Mouse (Mus musculus) hindbrain, postnatal 0 days (tissue): ENCODE measurements at regions not wholly inside any gene's neighbourhood (a gene's known extent, or its start where the extent isn't known, plus 50 kb on each side); places are given as distances from the start of the nearest gene placed in this dataset.

Source experiments
- ATAC-seq: fragments of 200-750 bp; cut with Nextera tagmentation; 2 replicates; pipeline ENCODE4 v1.8.0; 2017; ENCODE audit warnings: mild to moderate bottlenecking, moderate TSS enrichment, moderate library complexity
- DNase-seq: peaks from one replicate; pipeline ENCODE4 v3.0.0-alpha.2; 2015; ENCODE audit warnings: low spot score
- H3K27ac ChIP-seq: fragments of 300-500 bp; sonication (generic); 2 replicates; pipeline ENCODE4 v1.5.1; 2014; ENCODE audit warnings: mild to moderate bottlenecking
- H3K27me3 ChIP-seq: fragments of 300-500 bp; sonication (generic); 2 replicates; pipeline ENCODE4 v1.6.1; 2014; ENCODE audit warnings: low read length, mixed read lengths; ENCODE audit not compliant: insufficient read depth
- H3K36me3 ChIP-seq: fragments of 300-500 bp; sonication (generic); 2 replicates; pipeline ENCODE4 v1.6.1; 2014; ENCODE audit warnings: low read length, mixed read lengths; ENCODE audit not compliant: insufficient read depth
- H3K4me1 ChIP-seq: fragments of 300-500 bp; sonication (generic); 2 replicates; pipeline ENCODE4 v1.6.1; 2014; ENCODE audit warnings: antibody characterized with exemption, low read length, mixed read lengths; ENCODE audit not compliant: insufficient read depth
- H3K4me2 ChIP-seq: fragments of 300-500 bp; sonication (generic); 2 replicates; pipeline ENCODE4 v1.6.1; 2014; ENCODE audit warnings: low read depth, mild to moderate bottlenecking, low read length, moderate library complexity, mixed read lengths
- H3K4me3 ChIP-seq: fragments of 300-500 bp; sonication (generic); 2 replicates; pipeline ENCODE4 v1.5.1; 2014; ENCODE audit warnings: low read length
- H3K9ac ChIP-seq: fragments of 300-500 bp; sonication (generic); replicated peaks from 2 replicates; pipeline ENCODE4 v1.6.1; 2014; ENCODE audit warnings: mild to moderate bottlenecking, low read length, moderate library complexity, mixed read lengths
- H3K9me3 ChIP-seq: fragments of 300-500 bp; sonication (generic); 2 replicates; pipeline ENCODE4 v1.6.1; 2016; ENCODE audit warnings: low read length, mixed read lengths
- CTCF ChIP-seq: IDR thresholded peaks from 2 replicates; pipeline ENCODE4 v1.5.1; 2016; ENCODE audit warnings: antibody characterized with exemption, control low read depth, low read depth
- WGBS: fragments of 180-500 bp; shearing (Covaris S2); extraction: QIAGEN DNeasy Blood & Tissue Kit; methylation state at CpG from one replicate; pipeline ENCODE4 v1.1.7; 2014; 5-methylcytosine and 5-hydroxymethylcytosine counted together

GRCm38 (mm10) chr1:35919840-35920734 is 148.1 kb upstream of the Hs6st1 start:
- H3K4me1 ChIP-seq, result no peaks in the 10 kb centered on the region
- WGBS, result 38% methylated on average over 12 of the region's 12 CpGs
- H3K27ac ChIP-seq, result no peak overlapping the region
- no peaks in the 10 kb centered on the region for H3K36me3 ChIP-seq
- H3K9ac ChIP-seq, result no peak overlapping the region
- no peaks in the 10 kb centered on the region for H3K27me3 ChIP-seq
- ATAC-seq (peak; percentile 48; the same call in 1 of the 2 replicates), DNase-seq (peak; percentile 54)
- no peak overlapping the region for H3K4me3 ChIP-seq
- no peak overlapping the region for H3K4me2 ChIP-seq
- no peak for TF ChIP-seq CTCF
- H3K9me3 ChIP-seq, result no peaks in the 10 kb centered on the region

DNA sequence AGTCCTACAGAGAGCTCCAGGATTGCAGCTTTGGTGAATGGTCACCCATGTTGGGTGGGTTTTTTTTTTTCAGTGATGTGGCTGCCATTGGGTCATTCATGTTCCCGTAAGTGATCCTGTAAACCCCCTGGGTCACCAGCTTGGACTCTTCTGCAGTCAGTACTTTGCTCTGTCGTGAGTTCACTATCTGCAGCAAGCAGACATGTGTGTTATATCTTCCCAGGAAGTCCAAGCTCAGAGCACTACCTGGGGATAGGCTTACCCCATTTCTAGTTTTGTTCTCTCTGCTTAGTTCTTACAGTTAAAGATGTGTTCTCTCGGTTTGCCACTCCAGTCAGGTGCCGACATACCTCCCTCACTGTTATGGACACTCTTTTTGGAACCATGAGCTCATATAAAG is 143.4 kb upstream of the Hs6st1 start:
- H3K4me1 ChIP-seq, result no peaks in the 10 kb centered on the region
- H3K4me2 ChIP-seq, result no peak overlapping the region
- H3K9me3 ChIP-seq, result no peaks in the 10 kb centered on the region
- no peak for TF ChIP-seq CTCF
- no peak overlapping the region for H3K9ac ChIP-seq
- H3K27ac ChIP-seq, result no peak overlapping the region
- no peak overlapping the region for H3K4me3 ChIP-seq
- no peaks in the 10 kb centered on the region for H3K36me3 ChIP-seq
- ATAC-seq (no peak), DNase-seq (no peak)
- 92% methylated on average over 4 of the region's 4 CpGs for WGBS
- no peaks in the 10 kb centered on the region for H3K27me3 ChIP-seq

GRCm38 (mm10) chr1:35925301-35925700 is 142.9 kb upstream of the Hs6st1 start:
- Histone ChIP-seq H3K9ac (no peak overlapping the region), H3K9me3 (no peaks in the 10 kb centered on the region), H3K4me2 (no peak overlapping the region), H3K27ac (no peak overlapping the region), H3K36me3 (no peaks in the 10 kb centered on the region), H3K4me1 (no peaks in the 10 kb centered on the region), H3K27me3 (no peaks in the 10 kb centered on the region), H3K4me3 (no peak overlapping the region)
- no peak for DNase-seq
- TF ChIP-seq CTCF, result no peak
- 87% methylated on average over 4 of the region's 4 CpGs for WGBS
- ATAC-seq, result no peak

DNA sequence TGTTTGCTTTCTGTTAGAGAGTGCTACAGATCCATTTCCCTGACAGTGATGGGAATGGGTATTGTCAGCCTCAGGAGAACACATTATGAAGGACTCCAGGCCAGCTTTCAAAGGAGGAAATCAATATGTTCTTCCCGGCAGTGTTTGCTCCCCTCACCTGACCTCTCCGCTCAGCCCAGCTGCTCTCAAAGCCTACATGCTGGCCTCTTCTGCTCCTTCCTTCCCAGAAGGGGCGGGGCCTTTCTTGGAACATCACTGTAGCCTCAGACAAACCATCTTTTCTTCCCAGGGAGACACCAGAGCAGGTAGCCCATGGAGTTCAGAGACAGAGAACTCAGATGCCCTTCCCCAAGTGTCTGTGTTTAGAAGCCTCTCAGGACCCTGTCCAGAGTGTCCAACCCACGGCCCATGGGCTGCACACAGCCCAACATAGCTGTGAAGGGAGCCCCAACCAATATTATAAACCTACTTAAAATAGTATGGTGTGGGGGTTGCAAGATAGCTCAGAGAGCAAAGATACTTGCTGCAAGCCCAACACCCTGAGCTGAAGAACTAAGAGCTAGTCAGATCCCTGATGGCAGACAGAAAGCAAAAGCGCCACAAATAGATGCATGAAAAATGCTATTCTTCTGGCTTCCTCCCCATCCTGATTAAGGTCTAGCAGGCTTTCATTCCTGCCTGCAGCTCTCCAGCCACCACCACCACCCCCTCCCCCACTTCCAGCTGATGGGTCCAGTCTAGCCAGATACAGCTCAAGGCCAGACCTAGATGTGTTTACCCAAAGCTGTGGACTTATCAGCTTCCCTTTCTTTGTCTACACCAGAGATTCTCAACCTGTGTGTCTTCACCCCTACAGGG is 141.8 kb upstream of the Hs6st1 start:
- Histone ChIP-seq H3K4me2 (no peak overlapping the region), H3K4me3 (no peak overlapping the region), H3K27me3 (no peaks in the 10 kb centered on the region), H3K9me3 (no peaks in the 10 kb centered on the region), H3K4me1 (no peaks in the 10 kb centered on the region), H3K27ac (no peak overlapping the region), H3K9ac (no peak overlapping the region), H3K36me3 (no peaks in the 10 kb centered on the region)
- TF ChIP-seq CTCF, result no peak
- 73% methylated on average over 5 of the region's 5 CpGs for WGBS
- DNase-seq, result no peak
- ATAC-seq, result no peak

- Histone ChIP-seq H3K9ac (no peak overlapping the region), H3K27ac (no peak overlapping the region), H3K4me3 (no peak overlapping the region), H3K4me1 (no peaks in the 10 kb centered on the region), H3K36me3 (no peaks in the 10 kb centered on the region), H3K27me3 (no peaks in the 10 kb centered on the region), H3K9me3 (no peaks in the 10 kb centered on the region), H3K4me2 (no peak overlapping the region)
- 51% methylated on average over 3 of the region's 3 CpGs for WGBS
- ATAC-seq (no peak), DNase-seq (no peak)
- no peak for TF ChIP-seq CTCF
Observed at GRCm38 (mm10) chr1:35927049-35927415, 141.2 kb upstream of the Hs6st1 start.

- H3K4me2 ChIP-seq, result no peak overlapping the region
- DNase-seq, result no peak
Observed at GRCm38 (mm10) chr1:35930351-35930750, 137.8 kb upstream of the Hs6st1 start.

More at GRCm38 (mm10) chr1:35930351-35930750, 137.8 kb upstream of the Hs6st1 start:
- no peak for ATAC-seq
- Histone ChIP-seq H3K36me3 (no peaks in the 10 kb centered on the region), H3K27me3 (no peaks in the 10 kb centered on the region), H3K27ac (no peak overlapping the region), H3K4me3 (no peak overlapping the region), H3K9ac (no peak overlapping the region), H3K9me3 (no peaks in the 10 kb centered on the region), H3K4me1 (no peaks in the 10 kb centered on the region)
- no peak for TF ChIP-seq CTCF
- WGBS, result 65% methylated on average over 3 of the region's 3 CpGs
